ENCODE assay signal across 8 mouse cellular contexts in the genomic region with DNA sequence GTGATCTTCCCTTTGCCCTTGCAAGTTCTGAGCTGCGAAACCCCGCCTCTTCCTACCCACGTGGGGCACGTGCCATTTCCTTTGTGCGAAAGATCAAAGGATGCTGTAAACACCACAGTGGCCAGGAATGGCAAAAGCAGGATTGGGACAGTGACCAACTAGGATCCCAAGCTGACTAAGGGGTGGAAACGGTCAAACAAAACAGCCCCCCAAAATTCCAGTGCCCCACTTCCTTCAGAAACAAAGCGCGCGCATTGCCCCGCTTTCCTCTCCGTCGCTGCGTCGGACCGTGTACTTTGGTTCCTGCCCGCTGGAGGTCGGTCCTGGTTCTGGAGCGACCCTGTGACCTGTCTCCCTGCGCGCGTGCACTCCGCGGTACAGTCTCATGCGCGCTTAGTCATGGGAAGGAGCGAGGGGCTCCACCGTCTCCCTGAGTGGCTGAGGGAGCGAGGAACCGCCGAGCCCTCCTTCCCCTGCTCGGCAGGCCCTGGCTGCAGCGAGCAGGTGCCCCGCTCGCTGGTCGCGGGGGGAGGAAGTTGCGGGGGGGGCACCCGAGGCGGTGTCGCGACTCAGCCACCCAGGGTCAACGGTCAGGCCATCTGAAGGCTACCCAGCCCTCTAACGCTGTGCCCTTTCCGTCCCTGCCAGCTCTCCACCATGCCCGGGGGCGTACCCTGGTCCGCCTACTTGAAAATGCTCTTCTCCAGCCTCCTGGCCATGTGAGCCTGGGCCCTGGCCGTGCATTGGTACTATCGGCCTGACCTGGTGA. TPM values are rescaled to one million over a fixed set of nuclear protein-coding genes. Genes with fewer than 3 reads are reported as not detected.
A peak's percentile ranks its signal among the peaks of the same experiment; 100 is the strongest.
DNase-seq lines count a peak whose midpoint lies in the region; ATAC-seq lines count a peak whose summit lies in the region.
"Not testable (repeated sequence)": the region's sequence is repeated elsewhere in the genome, so short reads cannot be mapped to it uniquely, and the experiment has no call there.

A gene (plus strand): TSS at position 410 of the 769 bp plus-strand sequence.

- H3K4me3 ChIP-seq in hindbrain, embryonic 15.5 days, result peak within 1 kb of the TSS; percentile 68

- not testable (repeated sequence) for H3K27me3 ChIP-seq in hindbrain, embryonic 15.5 days

- peak within 1 kb of the TSS; percentile 87 for H3K9ac ChIP-seq in hindbrain, embryonic 15.5 days

- peak; percentile 97 for ATAC-seq in hindbrain, embryonic 15.5 days (ENCODE audit: low FRiP score, low read depth)

- DNase-seq in ZHBTc4 (ENCODE audit: low read depth, low spot score), result peak; percentile 87
- peak; percentile 25 to 48 for DNase-seq in cerebellum, postnatal 4 days (ENCODE audit: low spot score in 2 of 2)
- peak; percentile 1 for DNase-seq in gastrocnemius, adult 18-20 months (ENCODE audit: low spot score)
- DNase-seq in left cerebral cortex, adult 18-20 months (ENCODE audit: low spot score in 2 of 2), result peak; percentile 11 to 20
- DNase-seq in lung, postnatal 36 days, result peak; percentile 30
- peak; percentile 77 for DNase-seq in retina, postnatal 1 day
- peak; percentile 65 for DNase-seq in thymus, postnatal 4 days

- H3K4me2 ChIP-seq in hindbrain, embryonic 15.5 days, result peak within 1 kb of the TSS; percentile 95

- not testable (repeated sequence) for H3K4me1 ChIP-seq in hindbrain, embryonic 15.5 days (replicated peaks)

- WGBS in hindbrain, embryonic 15.5 days, result 1% methylated on average over 46 of the region's 49 CpGs

- H3K27ac ChIP-seq in hindbrain, embryonic 15.5 days (replicated peaks), result peak within 1 kb of the TSS; percentile 82

- H3K36me3 ChIP-seq in hindbrain, embryonic 15.5 days, result not testable (repeated sequence)

- not testable (repeated sequence) for H3K9me3 ChIP-seq in hindbrain, embryonic 15.5 days

RNA-seq across cellular contexts. Expression of the gene that starts here (rescaled TPM):
- total RNA-seq in gastrocnemius, adult 18-20 months (2021), result 10 to 100 TPM; 17.1 to 17.5 TPM
- 62.6 and 63.7 TPM in 2 replicates for polyA plus RNA-seq in hindbrain, embryonic 15.5 days (2015; fragmentation: Nextera tagmentation; extraction: Ambion mirVana)
- 10 to 100 TPM; 17.9 to 20.1 TPM for total RNA-seq in left cerebral cortex, adult 18-20 months (2021)

Comparison
In these comparisons a context has a peak if more than half of its experiments do, and no peak if none do; other contexts are left out.
1. Peak in every context shown above with its lines: DNase-seq, ATAC-seq, H3K4me3 ChIP-seq and H3K27ac ChIP-seq.
2. DNase-seq: peak in every context shown above with its lines; median percentile 87 in ZHBTc4; 77 in retina, postnatal 1 day; 65 in thymus, postnatal 4 days; 36 in cerebellum, postnatal 4 days; 30 in lung, postnatal 36 days; 16 in left cerebral cortex, adult 18-20 months; 1 in gastrocnemius, adult 18-20 months.